Mouse (Mus musculus): ENCODE data around the gene Lcn4. TPM values are rescaled to one million over a fixed set of nuclear protein-coding genes. Genes with fewer than 3 reads are reported as not detected.

The Lcn4 gene
- not detected for polyA plus RNA-seq (2014; fragmentation: Illumina TruSeq; extraction: RNeasy Lipid Tissue Mini Kit (QIAGEN cat#74804); ENCODE audit: low read depth, low replicate concordance)

DNA sequence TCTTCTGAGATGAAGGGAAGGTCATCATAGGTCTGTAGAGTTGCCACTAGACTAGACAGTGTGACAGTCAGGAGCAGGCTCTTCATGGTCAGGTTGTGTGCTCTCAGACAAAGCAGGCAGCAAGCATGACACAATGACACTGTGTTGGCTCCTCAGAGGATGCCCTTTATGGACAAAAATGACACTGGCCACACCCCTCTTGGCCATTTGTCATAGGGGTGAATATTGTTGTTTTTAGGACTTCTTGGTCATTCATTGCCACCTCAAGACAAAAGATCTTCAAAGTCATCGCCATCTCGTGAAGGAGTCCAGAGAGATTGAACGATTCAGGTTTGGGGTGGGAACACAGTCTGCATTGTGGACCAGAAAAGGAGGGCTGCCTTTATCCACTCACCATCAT lies at the start of gene Lcn4:
Gene Lcn4, minus strand, starts transcription at position 101 of the 400 bp plus-strand sequence.

DNA sequence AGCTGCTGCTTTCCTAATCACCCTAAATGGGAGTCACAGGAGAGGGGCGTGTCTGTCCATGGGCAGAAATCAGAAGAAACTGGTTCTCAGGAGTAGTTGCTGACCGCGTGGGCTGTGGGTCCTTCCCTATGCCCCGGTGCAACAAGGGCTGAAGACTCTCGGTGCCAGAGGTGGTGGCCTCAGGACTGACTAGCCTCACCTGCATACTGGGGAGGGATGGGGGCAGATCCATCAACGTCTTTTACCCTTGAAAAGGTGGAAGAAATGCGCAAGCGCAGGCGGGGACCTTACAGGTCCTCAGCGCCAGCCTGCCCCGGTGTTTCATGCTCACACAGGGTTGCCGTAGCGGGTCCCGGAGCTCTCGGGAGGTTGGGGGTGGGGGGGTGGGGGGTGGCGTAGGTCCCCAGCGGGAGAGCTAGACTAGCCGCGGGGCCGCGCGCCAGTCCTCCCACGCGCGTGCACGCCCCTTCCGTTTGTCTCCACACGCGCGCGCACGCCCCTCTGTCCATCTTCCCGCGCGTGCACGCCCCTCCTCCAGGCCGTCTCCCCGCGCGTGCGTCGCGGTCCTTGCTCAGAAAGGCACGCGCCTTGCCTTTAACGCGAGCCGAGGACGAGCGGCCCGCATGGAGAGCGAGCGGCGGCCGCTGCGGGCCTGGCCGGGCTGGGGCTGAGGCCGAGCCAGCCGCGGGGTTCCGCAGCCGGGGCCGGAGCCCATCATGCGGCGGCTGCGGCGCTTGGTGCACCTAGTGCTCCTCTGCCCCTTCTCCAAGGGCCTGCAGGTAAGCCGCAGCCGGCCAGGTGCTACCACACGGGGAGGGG lies 43.0 kb downstream of the Lcn4 start, which contains the start of gene Fam69b:
Gene Fam69b, plus strand, starts transcription at position 537 of the 819 bp plus-strand sequence.

Other genes with a start within 250 kb of the Lcn4 start
- gene Sec16a, start 226.1 kb downstream of the Lcn4 start, polyA plus RNA-seq (2014; fragmentation: Illumina TruSeq; extraction: RNeasy Lipid Tissue Mini Kit (QIAGEN cat#74804); ENCODE audit: low read depth, low replicate concordance), result 52.7 TPM
- 2.2 TPM for gene Notch1, start 154.6 kb downstream of the Lcn4 start, polyA plus RNA-seq (2014; fragmentation: Illumina TruSeq; extraction: RNeasy Lipid Tissue Mini Kit (QIAGEN cat#74804); ENCODE audit: low read depth, low replicate concordance)
- gene Egfl7, start 91.3 kb downstream of the Lcn4 start, polyA plus RNA-seq (2014; fragmentation: Illumina TruSeq; extraction: RNeasy Lipid Tissue Mini Kit (QIAGEN cat#74804); ENCODE audit: low read depth, low replicate concordance), result 9.3 TPM
- gene Gm20532, start 84.6 kb downstream of the Lcn4 start, polyA plus RNA-seq (2014; fragmentation: Illumina TruSeq; extraction: RNeasy Lipid Tissue Mini Kit (QIAGEN cat#74804); ENCODE audit: low read depth, low replicate concordance), result not detected
- gene Agpat2, start 66.9 kb downstream of the Lcn4 start, polyA plus RNA-seq (2014; fragmentation: Illumina TruSeq; extraction: RNeasy Lipid Tissue Mini Kit (QIAGEN cat#74804); ENCODE audit: low read depth, low replicate concordance), result 19.9 TPM
- gene Fam69b, start 42.8 kb downstream of the Lcn4 start, polyA plus RNA-seq (2014; fragmentation: Illumina TruSeq; extraction: RNeasy Lipid Tissue Mini Kit (QIAGEN cat#74804); ENCODE audit: low read depth, low replicate concordance), result not detected
- not detected for gene Abo, start 193.7 kb upstream of the Lcn4 start, polyA plus RNA-seq (2014; fragmentation: Illumina TruSeq; extraction: RNeasy Lipid Tissue Mini Kit (QIAGEN cat#74804); ENCODE audit: low read depth, low replicate concordance)
- 7.5 TPM for gene Surf6, start 231.6 kb upstream of the Lcn4 start, polyA plus RNA-seq (2014; fragmentation: Illumina TruSeq; extraction: RNeasy Lipid Tissue Mini Kit (QIAGEN cat#74804); ENCODE audit: low read depth, low replicate concordance)
- gene Med22, start 239.4 kb upstream of the Lcn4 start, polyA plus RNA-seq (2014; fragmentation: Illumina TruSeq; extraction: RNeasy Lipid Tissue Mini Kit (QIAGEN cat#74804); ENCODE audit: low read depth, low replicate concordance), result 16.4 TPM
- gene Rpl7a, start 239.5 kb upstream of the Lcn4 start, polyA plus RNA-seq (2014; fragmentation: Illumina TruSeq; extraction: RNeasy Lipid Tissue Mini Kit (QIAGEN cat#74804); ENCODE audit: low read depth, low replicate concordance), result 44.3 TPM
- 15.9 TPM for gene Surf2, start 245.1 kb upstream of the Lcn4 start, polyA plus RNA-seq (2014; fragmentation: Illumina TruSeq; extraction: RNeasy Lipid Tissue Mini Kit (QIAGEN cat#74804); ENCODE audit: low read depth, low replicate concordance)
- gene Surf1, start 245.2 kb upstream of the Lcn4 start, polyA plus RNA-seq (2014; fragmentation: Illumina TruSeq; extraction: RNeasy Lipid Tissue Mini Kit (QIAGEN cat#74804); ENCODE audit: low read depth, low replicate concordance), result 57.5 TPM